Mouse (Mus musculus) liver, embryonic 14.5 days (tissue): Measurements from ENCODE around the gene Gm21983. TPM values are rescaled to one million over a fixed set of nuclear protein-coding genes. Genes with fewer than 3 reads are reported as not detected.

Experiments used
- ATAC-seq: fragments of 200-750 bp; cut with Nextera tagmentation; 2 replicates; pipeline ENCODE4 v1.8.0; 2017; ENCODE audit warnings: moderate number of reproducible peaks, mild to moderate bottlenecking, moderate library complexity; ENCODE audit not compliant: insufficient read depth
- DNase-seq, 3 experiments: peaks; one replicate each; pipeline ENCODE4 v3.0.0-alpha.2; 2012 to 2013; ENCODE audit warnings: low read depth in 3 of 3, low spot score in 3 of 3
- H3K27ac ChIP-seq: fragments of 300-500 bp; sonication (generic); 2 replicates; pipeline ENCODE4 v1.5.1; 2014; ENCODE audit warnings: moderate library complexity, mild to moderate bottlenecking, control low read depth, inconsistent platforms
- H3K27me3 ChIP-seq: fragments of 300-500 bp; sonication (generic); 2 replicates; pipeline ENCODE4 v1.6.1; 2014; ENCODE audit warnings: mild to moderate bottlenecking, low read length, moderate library complexity; ENCODE audit not compliant: control insufficient read depth, insufficient read depth
- H3K36me3 ChIP-seq: fragments of 300-500 bp; sonication (generic); replicated peaks from 2 replicates; pipeline ENCODE4 v1.6.1; 2014; ENCODE audit warnings: low read depth; ENCODE audit not compliant: control insufficient read depth, insufficient read depth
- H3K4me1 ChIP-seq, 2 experiments: fragments of 200-500 bp in 1 of 2; fragments of 300-500 bp in 1 of 2; sonication (generic) in 1 of 2; replicated peaks; 2 replicates each; pipeline ENCODE4 v1.6.1; 2012 to 2014; ENCODE audit warnings: antibody characterized with exemption in 1 of 2, inconsistent platforms in 1 of 2, low read length in 1 of 2; ENCODE audit not compliant: control insufficient read depth in 2 of 2, insufficient read depth in 2 of 2
- H3K4me2 ChIP-seq: fragments of 300-500 bp; sonication (generic); 2 replicates; pipeline ENCODE4 v1.6.1; 2014; ENCODE audit warnings: low read depth, mild to moderate bottlenecking, control low read depth, moderate library complexity
- H3K4me3 ChIP-seq, 2 experiments: fragments of 200-500 bp in 1 of 2; fragments of 300-500 bp in 1 of 2; sonication (generic) in 1 of 2; 2 replicates each; pipeline ENCODE4 v1.5.1; 2012 to 2014; ENCODE audit warnings: low read depth in 2 of 2, low read length in 2 of 2, mild to moderate bottlenecking in 2 of 2, control low read depth in 1 of 2, inconsistent platforms in 1 of 2, moderate library complexity in 1 of 2; ENCODE audit not compliant: insufficient read depth in 1 of 2
- H3K9ac ChIP-seq: fragments of 300-500 bp; sonication (generic); replicated peaks from 2 replicates; pipeline ENCODE4 v1.6.1; 2014; ENCODE audit warnings: mild to moderate bottlenecking, control low read depth, moderate library complexity
- H3K9me3 ChIP-seq: fragments of 300-500 bp; sonication (generic); 2 replicates; pipeline ENCODE4 v1.6.1; 2016; ENCODE audit warnings: low read length, mixed read lengths; ENCODE audit not compliant: control insufficient read depth
- CTCF ChIP-seq: IDR thresholded peaks from 2 replicates; pipeline ENCODE4 v1.5.1; 2016; ENCODE audit warnings: antibody characterized with exemption, low read depth, control low read depth
- EP300 ChIP-seq: IDR thresholded peaks from 2 replicates; pipeline ENCODE4 v1.6.1; 2016; ENCODE audit warnings: antibody characterized with exemption, low read depth
- WGBS: fragments of 180-500 bp; shearing (Covaris S2); extraction: QIAGEN DNeasy Blood & Tissue Kit; methylation state at CpG from one replicate; pipeline ENCODE4 v1.1.7; 2014; ENCODE audit not compliant: insufficient replicate concordance; 5-methylcytosine and 5-hydroxymethylcytosine counted together
- polyA plus RNA-seq, 2 experiments: library from polyadenylated mRNA; depleted of rRNA in 1 of 2; stranded (reverse) in 1 of 2; unstranded in 1 of 2; fragments of >200 nt; fragmentation: Nextera tagmentation in 1 of 2; extraction: Ambion mirVana in 1 of 2; gene quantifications; 2 replicates each; pipeline versions ENCODE4 v1.2.1 to v1.2.3; 2012 to 2014

Gene Gm21983
- polyA plus RNA-seq, 2 experiments, result 0.04 to 0.28 TPM

DNA sequence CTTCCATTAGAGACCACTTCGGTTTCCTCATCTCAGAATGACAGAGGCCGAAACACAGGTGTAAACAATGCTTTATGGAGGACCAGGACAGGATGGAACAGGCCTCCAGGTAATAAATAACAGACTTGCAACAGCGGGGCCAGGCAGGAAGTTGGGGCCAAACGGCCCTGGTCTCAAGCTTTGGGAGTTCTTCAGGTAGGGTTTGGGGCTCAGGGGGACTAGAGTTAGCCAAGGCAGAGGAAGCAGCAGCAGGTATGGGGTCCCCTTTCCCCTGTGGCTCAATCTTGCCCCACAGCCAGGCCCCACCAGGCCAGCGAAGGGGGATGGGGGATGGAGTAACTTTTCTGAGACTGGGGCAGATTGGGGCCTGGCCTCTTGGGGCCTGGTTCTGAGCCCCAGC, 12.5 kb downstream of the Gm21983 start:
- peaks cover 0 to 12% of the 10 kb centered on the region in 2 experiments; a peak in 3 of 4 replicates for H3K4me1 ChIP-seq
- H3K9ac ChIP-seq, result no peak overlapping the region
- DNase-seq, result no peak
- no peak overlapping the region for H3K27ac ChIP-seq
- WGBS, result 67% methylated on average over 5 of the region's 5 CpGs
- no peak for TF ChIP-seq EP300
- no peak for TF ChIP-seq CTCF
- ATAC-seq, result no peak
- H3K36me3 ChIP-seq, result no peaks in the 10 kb centered on the region
- H3K27me3 ChIP-seq, result no peaks in the 10 kb centered on the region
- no peak overlapping the region for H3K4me3 ChIP-seq
- H3K9me3 ChIP-seq, result no peaks in the 10 kb centered on the region
- H3K4me2 ChIP-seq, result no peak overlapping the region

- no peak for TF ChIP-seq EP300
- no peak for TF ChIP-seq CTCF
- H3K4me1 ChIP-seq, result peaks cover 0 to 12% of the 10 kb centered on the region in 2 experiments; a peak in 3 of 4 replicates
- H3K27me3 ChIP-seq, result no peaks in the 10 kb centered on the region
- peak overlapping the region; percentile 66 for H3K27ac ChIP-seq
- DNase-seq (no peak), ATAC-seq (no peak)
- peak overlapping the region; percentile 77 to 84 for H3K4me3 ChIP-seq
- H3K4me2 ChIP-seq, result peak overlapping the region; percentile 78
- 68% methylated on average over 11 of the region's 11 CpGs for WGBS
- peak overlapping the region; percentile 72 for H3K9ac ChIP-seq
- no peaks in the 10 kb centered on the region for H3K9me3 ChIP-seq
- H3K36me3 ChIP-seq, result no peaks in the 10 kb centered on the region
Observed at GRCm38 (mm10) chr7:27167475-27168094, 13.3 kb downstream of the Gm21983 start.

- Histone ChIP-seq H3K9me3 (no peaks in the 10 kb centered on the region), H3K4me2 (peak within 1 kb of the TSS; percentile 78), H3K27ac (peak within 1 kb of the TSS; percentile 66), H3K36me3 (no peaks in the 10 kb centered on the region), H3K4me3 (peak within 1 kb of the TSS; percentile 77 to 84), H3K27me3 (no peaks in the 10 kb centered on the region), H3K4me1 (peaks cover 0 to 12% of the 10 kb centered on the region in 2 experiments; a peak in 3 of 4 replicates), H3K9ac (peak within 1 kb of the TSS; percentile 74)
- ATAC-seq (peak; percentile 85), DNase-seq (peak; percentile 85 to 88 (median 87))
- under 1% methylated on average over 61 of the region's 61 CpGs for WGBS
- TF ChIP-seq CTCF (no peak), EP300 (no peak)
Observed at GRCm38 (mm10) chr7:27166614-27167474, 14.0 kb downstream of the Gm21983 start, which contains the start of gene Egln2. Egln2 (minus strand) TSS chr7:27166802.

- Histone ChIP-seq H3K27ac (peak overlapping the region; percentile 53), H3K4me3 (peak overlapping the region; percentile 77 to 81), H3K4me2 (peak overlapping the region; percentile 78), H3K4me1 (peaks cover 0 to 12% of the 10 kb centered on the region in 2 experiments; a peak in 3 of 4 replicates), H3K9ac (peak overlapping the region; percentile 74), H3K9me3 (no peaks in the 10 kb centered on the region), H3K36me3 (no peaks in the 10 kb centered on the region), H3K27me3 (no peaks in the 10 kb centered on the region)
- TF ChIP-seq EP300 (no peak), CTCF (no peak)
- ATAC-seq, result peak; percentile 75
- DNase-seq, result peak; percentile 59 to 67 (median 66)
- 2% methylated on average over 32 of the region's 43 CpGs for WGBS
Observed at GRCm38 (mm10) chr7:27166229-27166613, 14.7 kb downstream of the Gm21983 start.

DNA sequence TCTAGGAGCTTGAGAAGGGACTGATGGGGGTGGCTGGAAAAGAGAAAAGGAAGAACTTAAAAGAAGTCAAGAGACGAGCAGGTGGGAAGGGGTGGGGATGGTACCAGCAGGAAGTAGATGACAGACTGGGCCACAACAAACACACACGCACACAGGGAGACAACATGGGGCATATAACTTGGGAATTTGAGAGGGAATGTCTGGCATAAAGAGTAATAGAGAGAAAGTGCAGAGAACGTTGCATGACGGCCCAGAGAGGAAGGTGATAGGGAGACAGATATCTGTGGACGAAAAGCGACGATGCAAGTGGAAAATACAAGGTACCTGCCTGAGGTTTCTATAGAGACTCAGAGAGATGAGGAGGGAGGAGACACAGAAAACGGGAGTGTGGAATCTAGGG, 15.2 kb downstream of the Gm21983 start:
- 1% methylated on average over 8 of the region's 8 CpGs for whole genome bisulfite sequencing
- ATAC-seq, result no peak
- peaks cover 0 to 13% of the 10 kb centered on the region in 2 experiments; a peak in 3 of 4 replicates for H3K4me1 ChIP-seq

More for the DNA sequence above, 15.2 kb downstream of the Gm21983 start:
- no peaks in the 10 kb centered on the region for H3K9me3 ChIP-seq
- peak overlapping the region; percentile 53 for H3K27ac ChIP-seq
- DNase-seq, result no peak
- no peaks in the 10 kb centered on the region for H3K36me3 ChIP-seq
- TF ChIP-seq CTCF (no peak), EP300 (no peak)
- no peaks in the 10 kb centered on the region for H3K27me3 ChIP-seq
- H3K4me2 ChIP-seq, result peak overlapping the region; percentile 78
- peak overlapping the region; percentile 77 to 81 for H3K4me3 ChIP-seq
- peak overlapping the region; percentile 74 for H3K9ac ChIP-seq
